Mouse (Mus musculus): ENCODE measurements at regions not wholly inside any gene's neighbourhood (a gene's known extent, or its start where the extent isn't known, plus 50 kb on each side); places are given as distances from the start of the nearest gene placed in this dataset.
A peak's percentile ranks its signal among the peaks of the same experiment; 100 is the strongest.

DNA sequence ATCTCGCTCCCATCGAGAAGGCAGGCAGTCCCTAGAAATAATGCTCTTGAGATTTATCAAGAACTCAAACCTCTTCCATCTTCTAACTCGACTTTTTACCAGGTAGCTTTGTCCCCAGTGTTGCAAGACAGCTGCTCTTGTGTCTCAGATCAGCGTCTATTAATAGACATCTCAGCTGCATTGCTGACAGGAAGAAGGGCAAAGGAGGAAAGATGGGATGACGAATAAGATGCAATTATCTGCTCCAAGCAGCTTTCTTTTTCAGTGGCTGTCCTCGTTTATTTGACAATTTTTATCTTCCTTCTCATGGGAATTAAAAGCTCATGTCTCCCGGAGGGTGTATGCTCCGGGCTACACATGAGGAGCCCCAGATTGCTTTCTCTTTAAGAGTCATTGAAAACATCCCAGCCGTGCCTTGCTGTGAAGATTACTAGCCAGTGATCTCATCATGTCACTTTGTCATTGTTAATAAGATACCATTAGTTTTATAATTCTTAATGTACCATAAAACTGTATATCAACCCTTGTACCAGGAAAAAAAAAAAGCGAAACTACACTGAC is 299.9 kb upstream of the Eci2 start:
- WGBS, result 23% methylated on average over 10 of the region's 10 CpGs
- ATAC-seq (replicated peaks; ENCODE audit: insufficient number of reproducible peaks, insufficient read depth, low FRiP score, low read depth), result no peak
- H3K4me2 ChIP-seq, result peak overlapping the region; percentile 54
- no peaks in the 10 kb centered on the region for H3K9me3 ChIP-seq (replicated peaks)
- no peak overlapping the region for H3K9ac ChIP-seq
- peaks cover 6% of the 10 kb centered on the region for H3K4me1 ChIP-seq (replicated peaks)
- peak overlapping the region; percentile 36 for H3K4me3 ChIP-seq
- H3K27me3 ChIP-seq, result no peaks in the 10 kb centered on the region
- H3K27ac ChIP-seq, result no peak overlapping the region
- H3K36me3 ChIP-seq, result no peaks in the 10 kb centered on the region

- Histone ChIP-seq H3K9ac (no peak overlapping the region), H3K4me2 (no peak overlapping the region), H3K4me3 (no peak overlapping the region), H3K9me3 (replicated peaks) (no peaks in the 10 kb centered on the region), H3K27ac (no peak overlapping the region), H3K4me1 (replicated peaks) (peaks cover 6% of the 10 kb centered on the region), H3K27me3 (no peaks in the 10 kb centered on the region), H3K36me3 (no peaks in the 10 kb centered on the region)
- no peak for ATAC-seq (replicated peaks; ENCODE audit: insufficient number of reproducible peaks, insufficient read depth, low FRiP score, low read depth)
- WGBS, result 64% methylated on average over 2 of the region's 2 CpGs
Measured at GRCm38 (mm10) chr13:35328320-35328719, 301.4 kb upstream of the Eci2 start.

- no peaks in the 10 kb centered on the region for H3K27me3 ChIP-seq
Measured at GRCm38 (mm10) chr13:35330926-35331325, 304.0 kb upstream of the Eci2 start.

DNA sequence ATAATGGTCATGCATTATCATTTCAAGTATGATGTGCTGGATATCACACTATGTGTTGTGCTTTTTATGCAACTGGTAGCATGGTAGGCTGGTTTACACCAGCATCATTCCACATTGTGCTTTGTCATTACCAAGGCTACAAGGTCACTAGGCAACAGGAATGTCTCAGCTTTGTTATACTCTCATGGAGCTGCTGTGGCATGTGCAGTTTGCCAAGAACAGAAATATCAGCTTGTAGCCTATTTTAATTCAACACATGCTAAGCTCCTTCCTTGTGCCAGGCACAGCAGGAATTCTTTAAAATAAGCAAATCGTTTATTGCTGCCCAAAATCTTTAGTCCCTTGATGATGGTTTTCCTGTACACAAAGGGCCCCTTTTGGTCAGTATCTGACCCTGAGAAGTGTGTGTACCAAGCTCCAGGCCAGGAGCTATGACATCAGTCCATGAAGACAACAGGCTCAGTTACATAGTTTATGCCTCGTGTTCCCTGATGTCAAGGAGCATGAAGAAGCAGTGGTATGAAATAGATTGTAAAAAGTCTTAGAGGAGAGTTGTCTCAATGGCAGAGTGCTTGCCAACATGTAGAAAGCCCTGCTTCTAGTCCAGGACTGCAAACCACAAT is 314.0 kb upstream of the Cdyl start:
- 63% methylated on average over 2 of the region's 2 CpGs for WGBS
- Histone ChIP-seq H3K4me1 (replicated peaks) (no peaks in the 10 kb centered on the region), H3K9ac (no peak overlapping the region), H3K4me3 (no peak overlapping the region), H3K27ac (no peak overlapping the region), H3K9me3 (replicated peaks) (no peaks in the 10 kb centered on the region), H3K4me2 (no peak overlapping the region), H3K36me3 (no peaks in the 10 kb centered on the region), H3K27me3 (no peaks in the 10 kb centered on the region)
- no peak for ATAC-seq (replicated peaks; ENCODE audit: insufficient number of reproducible peaks, insufficient read depth, low FRiP score, low read depth)

More at GRCm38 (mm10) chr13:35330926-35331325, 304.0 kb upstream of the Eci2 start:
- Histone ChIP-seq H3K4me3 (no peak overlapping the region), H3K9ac (no peak overlapping the region), H3K27ac (no peak overlapping the region), H3K36me3 (no peaks in the 10 kb centered on the region), H3K4me1 (replicated peaks) (peaks cover 6% of the 10 kb centered on the region), H3K9me3 (replicated peaks) (no peaks in the 10 kb centered on the region), H3K4me2 (no peak overlapping the region)
- ATAC-seq (replicated peaks; ENCODE audit: insufficient number of reproducible peaks, insufficient read depth, low FRiP score, low read depth), result no peak
- WGBS, result 63% methylated on average over 1 of the region's 1 CpGs

DNA sequence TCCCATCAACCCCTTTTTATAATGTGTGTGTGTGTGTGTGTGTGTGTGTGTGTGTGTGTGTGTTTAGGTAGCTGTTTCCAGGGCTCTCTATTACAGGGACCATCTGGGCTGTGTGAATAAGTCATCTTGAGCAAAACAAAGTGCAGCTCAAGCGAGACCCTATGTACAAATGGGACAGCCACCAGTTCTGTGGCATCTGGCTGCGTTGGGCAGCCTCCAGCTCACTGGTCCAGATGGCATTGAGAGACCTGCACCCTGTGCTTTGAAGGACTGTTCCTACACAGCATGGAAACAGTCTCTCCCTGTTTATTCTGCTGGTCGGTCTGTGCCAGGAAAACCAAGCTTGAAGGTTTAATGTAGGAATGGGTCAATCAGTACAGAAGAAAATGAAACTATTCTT is 311.4 kb upstream of the Cdyl start:
- Histone ChIP-seq H3K27me3 (no peaks in the 10 kb centered on the region), H3K27ac (no peak overlapping the region), H3K9me3 (replicated peaks) (no peaks in the 10 kb centered on the region), H3K4me2 (no peak overlapping the region), H3K4me3 (no peak overlapping the region), H3K4me1 (replicated peaks) (no peaks in the 10 kb centered on the region), H3K9ac (no peak overlapping the region), H3K36me3 (no peaks in the 10 kb centered on the region)
- 74% methylated on average over 3 of the region's 3 CpGs for WGBS
- ATAC-seq (replicated peaks; ENCODE audit: insufficient number of reproducible peaks, insufficient read depth, low FRiP score, low read depth), result no peak

GRCm38 (mm10) chr13:35359345-35359744 is 300.3 kb upstream of the Cdyl start:
- H3K36me3 ChIP-seq, result no peaks in the 10 kb centered on the region
- no peak for ATAC-seq (replicated peaks; ENCODE audit: insufficient number of reproducible peaks, insufficient read depth, low FRiP score, low read depth)

GRCm38 (mm10) chr13:35377487-35377886 is 282.1 kb upstream of the Cdyl start:
- Histone ChIP-seq H3K36me3 (no peaks in the 10 kb centered on the region), H3K4me3 (no peak overlapping the region), H3K9me3 (replicated peaks) (no peaks in the 10 kb centered on the region), H3K4me2 (no peak overlapping the region), H3K4me1 (replicated peaks) (no peaks in the 10 kb centered on the region), H3K27ac (no peak overlapping the region), H3K9ac (no peak overlapping the region), H3K27me3 (no peaks in the 10 kb centered on the region)
- no peak for ATAC-seq (replicated peaks; ENCODE audit: insufficient number of reproducible peaks, insufficient read depth, low FRiP score, low read depth)
- WGBS, result 95% methylated on average over 2 of the region's 2 CpGs

More at GRCm38 (mm10) chr13:35359345-35359744, 300.3 kb upstream of the Cdyl start:
- no peak overlapping the region for H3K4me3 ChIP-seq
- 76% methylated on average over 3 of the region's 3 CpGs for WGBS
- no peak overlapping the region for H3K4me2 ChIP-seq
- no peaks in the 10 kb centered on the region for H3K4me1 ChIP-seq (replicated peaks)
- no peaks in the 10 kb centered on the region for H3K9me3 ChIP-seq (replicated peaks)
- H3K27ac ChIP-seq, result no peak overlapping the region
- H3K27me3 ChIP-seq, result no peaks in the 10 kb centered on the region
- no peak overlapping the region for H3K9ac ChIP-seq

DNA sequence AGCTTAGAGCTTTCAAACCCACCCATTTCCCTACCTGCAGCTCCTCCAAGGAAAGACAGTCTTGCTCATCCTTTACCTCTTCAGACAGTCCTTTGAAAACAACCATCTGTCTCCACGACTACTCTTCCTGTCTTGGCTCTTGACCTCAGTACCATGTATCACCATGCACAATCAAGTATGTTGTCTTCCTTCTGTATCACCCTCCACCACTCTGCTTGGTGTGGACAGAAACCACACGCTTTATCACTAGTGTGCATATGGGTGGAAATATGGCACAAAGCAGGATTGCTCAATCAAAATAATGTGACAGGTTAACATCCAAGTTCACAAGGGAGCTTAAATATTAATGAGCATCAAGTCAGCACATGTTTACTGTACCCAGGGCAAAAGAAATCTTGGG is 280.1 kb upstream of the Cdyl start:
- Histone ChIP-seq H3K9ac (no peak overlapping the region), H3K4me3 (no peak overlapping the region), H3K27ac (no peak overlapping the region), H3K27me3 (no peaks in the 10 kb centered on the region), H3K36me3 (no peaks in the 10 kb centered on the region), H3K4me1 (replicated peaks) (peaks cover 15% of the 10 kb centered on the region), H3K4me2 (no peak overlapping the region), H3K9me3 (replicated peaks) (no peaks in the 10 kb centered on the region)
- ATAC-seq (replicated peaks; ENCODE audit: insufficient number of reproducible peaks, insufficient read depth, low FRiP score, low read depth), result no peak
- 83% methylated on average over 2 of the region's 2 CpGs for WGBS

DNA sequence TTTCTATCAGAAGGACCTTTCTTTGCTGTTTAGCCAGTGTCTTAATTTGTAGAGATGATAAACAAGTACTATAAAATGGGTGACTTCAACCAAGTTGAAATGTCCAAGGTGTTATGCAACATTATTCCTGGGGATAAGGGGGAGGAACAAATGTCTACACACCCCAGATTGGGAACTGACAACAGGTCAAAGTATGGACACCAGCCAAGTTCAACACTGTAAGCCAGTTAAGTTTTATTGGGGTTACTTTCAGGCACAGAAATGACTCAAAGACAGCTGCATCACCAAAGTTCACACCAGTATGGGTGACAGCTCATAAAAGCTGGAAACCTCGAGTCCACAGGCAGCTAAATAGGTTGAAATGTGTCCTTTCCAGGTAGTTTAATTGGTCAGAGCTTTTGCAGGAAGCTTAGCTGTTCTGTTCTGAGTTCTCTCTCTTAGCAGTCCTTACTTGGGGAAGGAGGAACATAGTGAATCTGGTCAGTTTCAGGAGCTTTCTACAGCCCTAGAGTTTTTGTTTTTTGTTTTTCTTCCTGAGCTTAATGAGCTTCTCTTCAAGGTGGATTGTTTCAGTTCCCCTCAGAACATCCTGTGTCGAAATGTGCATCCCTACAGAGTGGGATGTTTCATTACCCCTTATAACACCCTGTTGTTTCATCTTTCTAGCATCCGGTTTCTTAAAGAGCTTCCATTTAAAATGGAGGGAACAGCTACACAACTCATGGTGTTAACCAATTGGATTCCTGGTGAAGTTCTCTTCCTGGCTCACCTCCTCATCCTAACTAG is 279.2 kb upstream of the Cdyl start:
- H3K4me3 ChIP-seq, result no peak overlapping the region
- no peaks in the 10 kb centered on the region for H3K27me3 ChIP-seq
- H3K27ac ChIP-seq, result no peak overlapping the region
- no peak overlapping the region for H3K9ac ChIP-seq
- H3K4me2 ChIP-seq, result no peak overlapping the region
- H3K9me3 ChIP-seq (replicated peaks), result no peaks in the 10 kb centered on the region
- H3K4me1 ChIP-seq (replicated peaks), result peaks cover 15% of the 10 kb centered on the region
- no peak for ATAC-seq (replicated peaks; ENCODE audit: insufficient number of reproducible peaks, insufficient read depth, low FRiP score, low read depth)
- 53% methylated on average over 3 of the region's 3 CpGs for WGBS
- H3K36me3 ChIP-seq, result no peaks in the 10 kb centered on the region

DNA sequence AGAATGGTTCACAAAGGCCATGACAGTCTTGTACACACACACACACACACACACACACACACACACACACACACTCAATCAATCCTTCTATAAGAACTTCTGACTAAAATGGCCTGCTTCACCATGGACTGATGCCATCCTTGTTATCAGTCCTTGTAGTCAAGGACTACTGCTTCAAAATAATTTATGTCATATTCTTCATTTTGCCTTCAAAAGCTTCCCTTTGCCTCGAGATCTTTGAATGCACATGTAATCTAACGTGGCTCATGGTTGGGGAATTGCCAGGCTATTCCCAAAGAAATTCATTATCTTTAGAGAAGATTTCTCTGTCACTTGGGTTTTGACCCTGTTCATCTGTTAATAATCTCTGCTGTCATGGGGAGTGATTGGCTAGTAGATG is 278.0 kb upstream of the Cdyl start:
- Histone ChIP-seq H3K36me3 (no peaks in the 10 kb centered on the region), H3K27me3 (no peaks in the 10 kb centered on the region), H3K27ac (no peak overlapping the region), H3K4me1 (replicated peaks) (peaks cover 15% of the 10 kb centered on the region), H3K4me3 (no peak overlapping the region), H3K9me3 (replicated peaks) (no peaks in the 10 kb centered on the region), H3K4me2 (no peak overlapping the region), H3K9ac (no peak overlapping the region)
- no peak for ATAC-seq (replicated peaks; ENCODE audit: insufficient number of reproducible peaks, insufficient read depth, low FRiP score, low read depth)
- 72% methylated on average over 2 of the region's 2 CpGs for WGBS

DNA sequence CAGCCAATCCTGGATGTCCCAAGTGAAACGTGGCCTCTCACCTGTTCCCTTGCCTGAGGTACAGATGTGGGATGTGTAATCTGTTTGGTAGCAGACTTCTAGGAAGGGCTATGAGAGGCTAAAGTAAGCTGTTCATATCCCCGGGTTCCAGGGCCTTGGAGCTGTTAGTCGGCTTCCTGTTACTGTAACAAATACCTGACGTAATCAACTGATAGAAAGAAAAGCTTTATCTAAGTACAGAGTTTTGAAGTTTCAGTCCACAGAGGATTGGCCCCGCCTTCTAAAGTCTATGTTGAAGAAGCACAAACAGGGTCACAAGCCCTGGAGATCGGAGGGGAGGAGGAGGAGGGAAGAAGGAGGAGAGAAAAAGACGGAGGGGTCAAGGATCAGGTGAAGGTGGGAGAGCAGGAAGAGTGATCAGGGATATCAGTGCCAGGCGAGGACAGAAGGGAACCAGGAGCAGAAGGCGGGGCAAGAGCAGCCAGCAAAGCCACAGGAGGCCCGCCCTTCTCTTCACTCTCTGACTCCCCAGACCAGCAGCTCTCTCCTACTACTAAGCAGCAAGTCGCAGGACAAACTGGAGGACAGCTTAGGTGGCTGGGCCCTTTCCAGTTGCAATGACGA is 276.5 kb upstream of the Cdyl start:
- H3K4me3 ChIP-seq, result peak overlapping the region; percentile 28
- no peaks in the 10 kb centered on the region for H3K36me3 ChIP-seq
- H3K9me3 ChIP-seq (replicated peaks), result no peaks in the 10 kb centered on the region
- H3K27ac ChIP-seq, result peak overlapping the region; percentile 89
- H3K4me1 ChIP-seq (replicated peaks), result peaks cover 15% of the 10 kb centered on the region
- no peaks in the 10 kb centered on the region for H3K27me3 ChIP-seq
- ATAC-seq (replicated peaks; ENCODE audit: insufficient number of reproducible peaks, insufficient read depth, low FRiP score, low read depth), result peak; percentile 61
- WGBS, result 11% methylated on average over 12 of the region's 12 CpGs
- H3K4me2 ChIP-seq, result peak overlapping the region; percentile 58
- no peak overlapping the region; the same call in 1 of the 2 replicates for H3K9ac ChIP-seq
